Mouse (Mus musculus): ENCODE measurements around the gene Olfr305. TPM values are rescaled to one million over a fixed set of nuclear protein-coding genes. Genes with fewer than 3 reads are reported as not detected.

Olfr305 gene
- total and polyA plus RNA-seq, 3 experiments = not detected

GRCm38 (mm10) chr7:86344253-86344652, 22.5 kb downstream of the Olfr305 start:
- H3K9ac ChIP-seq (ENCODE audit: control insufficient read depth, low read depth, low read length, poor library complexity, severe bottlenecking) = no peak overlapping the region
- H3K36me3 ChIP-seq (ENCODE audit: control insufficient read depth in 1 of 2, insufficient read depth in 2 of 2, low read length in 2 of 2) = no peaks in the 10 kb centered on the region
- H3K27ac ChIP-seq (ENCODE audit: control insufficient read depth, low read depth, low read length) = no peak overlapping the region
- no peaks in the 10 kb centered on the region for H3K9me3 ChIP-seq (replicated peaks; ENCODE audit: insufficient read depth, low read length)
- TF ChIP-seq NELFE (IDR thresholded peaks at IDR 0.05; ENCODE audit: low read depth, low read length) = no peak
- TF ChIP-seq CHD1 (IDR thresholded peaks at IDR 0.05; ENCODE audit: low read depth, low read length) = no peak
- no peak for TF ChIP-seq BHLHE40 (IDR thresholded peaks at IDR 0.05; ENCODE audit: borderline replicate concordance, low read depth, low read length)
- no peak for TF ChIP-seq ZNF384 (IDR thresholded peaks at IDR 0.05; ENCODE audit: low read depth, low read length)
- TF ChIP-seq EP300 (IDR thresholded peaks at IDR 0.05; ENCODE audit: low read depth in 1 of 2, low read length in 2 of 2) = no peak
- TF ChIP-seq POLR2AphosphoS5 (IDR thresholded peaks at IDR 0.05; ENCODE audit: borderline replicate concordance, low read depth, low read length) = no peak
- no peak for DNase-seq (ENCODE audit: low read depth, low spot score)
- no peak overlapping the region for H3K4me3 ChIP-seq (ENCODE audit: control insufficient read depth in 1 of 2, insufficient read depth in 1 of 2, low read depth in 2 of 2, low read length in 2 of 2)
- no peaks in the 10 kb centered on the region for H3K79me2 ChIP-seq (ENCODE audit: control insufficient read depth, insufficient read depth, low read length, poor library complexity)
- no peaks in the 10 kb centered on the region for H3K27me3 ChIP-seq (ENCODE audit: control insufficient read depth in 1 of 2, insufficient read depth in 2 of 2, low read length in 2 of 2)
- H3K4me1 ChIP-seq (ENCODE audit: control insufficient read depth in 1 of 2, insufficient read depth in 2 of 2, low read length in 2 of 2) = no peaks in the 10 kb centered on the region

- Histone ChIP-seq H3K79me2 (ENCODE audit: control insufficient read depth, insufficient read depth, low read length, poor library complexity) (no peaks in the 10 kb centered on the region), H3K36me3 (ENCODE audit: control insufficient read depth in 1 of 2, insufficient read depth in 2 of 2, low read length in 2 of 2) (no peaks in the 10 kb centered on the region), H3K27me3 (ENCODE audit: control insufficient read depth in 1 of 2, insufficient read depth in 2 of 2, low read length in 2 of 2) (no peaks in the 10 kb centered on the region), H3K4me3 (ENCODE audit: control insufficient read depth in 1 of 2, insufficient read depth in 1 of 2, low read depth in 2 of 2, low read length in 2 of 2) (no peak overlapping the region), H3K9ac (ENCODE audit: control insufficient read depth, low read depth, low read length, poor library complexity, severe bottlenecking) (no peak overlapping the region), H3K4me1 (ENCODE audit: control insufficient read depth in 1 of 2, insufficient read depth in 2 of 2, low read length in 2 of 2) (no peaks in the 10 kb centered on the region), H3K27ac (ENCODE audit: control insufficient read depth, low read depth, low read length) (no peak overlapping the region), H3K9me3 (replicated peaks; ENCODE audit: insufficient read depth, low read length) (no peaks in the 10 kb centered on the region)
- TF ChIP-seq GABPA (IDR thresholded peaks at IDR 0.05; ENCODE audit: low read depth, low read length) = no peak
- TF ChIP-seq UBTF (IDR thresholded peaks at IDR 0.05; ENCODE audit: borderline replicate concordance, insufficient read depth, low read depth, low read length) = no peak
- TF ChIP-seq JUND (IDR thresholded peaks at IDR 0.05; ENCODE audit: low read depth, low read length) = no peak
- no peak for TF ChIP-seq RCOR1 (IDR thresholded peaks at IDR 0.05; ENCODE audit: low read depth, low read length)
- no peak for TF ChIP-seq MAX (IDR thresholded peaks at IDR 0.05; ENCODE audit: low read length)
- TF ChIP-seq USF2 (IDR thresholded peaks at IDR 0.05; ENCODE audit: borderline replicate concordance in 1 of 2, insufficient read depth in 1 of 2, low read depth in 1 of 2, low read length in 2 of 2) = no peak
- no peak for DNase-seq (ENCODE audit: low read depth, low spot score)
Observed at GRCm38 (mm10) chr7:86342881-86343565, 23.7 kb downstream of the Olfr305 start.

GRCm38 (mm10) chr7:86337486-86337885, 29.2 kb downstream of the Olfr305 start, which contains the start of gene Olfr307:
Gene Olfr307, minus strand, starts transcription at chr7:86337586.
- no peaks in the 10 kb centered on the region for H3K79me2 ChIP-seq (ENCODE audit: control insufficient read depth, insufficient read depth, low read length, poor library complexity)
- H3K27me3 ChIP-seq (ENCODE audit: control insufficient read depth in 1 of 2, insufficient read depth in 2 of 2, low read length in 2 of 2) = no peaks in the 10 kb centered on the region
- no peak within 1 kb of the TSS for H3K9ac ChIP-seq (ENCODE audit: control insufficient read depth, low read depth, low read length, poor library complexity, severe bottlenecking)
- H3K4me3 ChIP-seq (ENCODE audit: control insufficient read depth in 1 of 2, insufficient read depth in 1 of 2, low read depth in 2 of 2, low read length in 2 of 2) = no peak within 1 kb of the TSS
- TF ChIP-seq ZKSCAN1 (IDR thresholded peaks at IDR 0.05; ENCODE audit: low read depth, low read length) (no peak), MAX (IDR thresholded peaks at IDR 0.05; ENCODE audit: low read length) (no peak), ZMIZ1 (IDR thresholded peaks at IDR 0.05; ENCODE audit: low read depth, low read length) (no peak), POLR2AphosphoS2 (IDR thresholded peaks at IDR 0.05; ENCODE audit: low read length) (no peak), ZNF384 (IDR thresholded peaks at IDR 0.05; ENCODE audit: low read depth, low read length) (no peak), SMC3 (IDR thresholded peaks at IDR 0.05; ENCODE audit: low read depth, low read length) (no peak), RCOR1 (IDR thresholded peaks at IDR 0.05; ENCODE audit: low read depth, low read length) (no peak), BHLHE40 (IDR thresholded peaks at IDR 0.05; ENCODE audit: borderline replicate concordance, low read depth, low read length) (no peak), TAL1 (IDR thresholded peaks at IDR 0.05; ENCODE audit: low read length) (no peak), JUND (IDR thresholded peaks at IDR 0.05; ENCODE audit: low read depth, low read length) (no peak), POLR2A (IDR thresholded peaks at IDR 0.05; ENCODE audit: control insufficient read depth in 1 of 2, insufficient read depth in 1 of 2, low read depth in 1 of 2, low read length in 2 of 2, poor library complexity in 1 of 2) (no peak), NRF1 (IDR thresholded peaks at IDR 0.05; ENCODE audit: insufficient read depth, low read depth, low read length, poor library complexity, severe bottlenecking) (no peak), ELF1 (IDR thresholded peaks at IDR 0.05; ENCODE audit: low read depth, low read length) (no peak), MYB (IDR thresholded peaks at IDR 0.05; ENCODE audit: low read depth, low read length) (no peak), UBTF (IDR thresholded peaks at IDR 0.05; ENCODE audit: borderline replicate concordance, insufficient read depth, low read depth, low read length) (no peak)
- H3K4me1 ChIP-seq (ENCODE audit: control insufficient read depth in 1 of 2, insufficient read depth in 2 of 2, low read length in 2 of 2) = no peaks in the 10 kb centered on the region
- no peaks in the 10 kb centered on the region for H3K36me3 ChIP-seq (ENCODE audit: control insufficient read depth in 1 of 2, insufficient read depth in 2 of 2, low read length in 2 of 2)
- H3K27ac ChIP-seq (ENCODE audit: control insufficient read depth, low read depth, low read length) = no peak within 1 kb of the TSS
- no peak for DNase-seq (ENCODE audit: low read depth, low spot score)
- H3K9me3 ChIP-seq (replicated peaks; ENCODE audit: insufficient read depth, low read length) = no peaks in the 10 kb centered on the region

All from MEL (cell line).